Mouse (Mus musculus): ENCODE measurements around the gene Fam207a. TPM values are rescaled to one million over a fixed set of nuclear protein-coding genes. Genes with fewer than 3 reads are reported as not detected.

The Fam207a gene
- polyA plus RNA-seq, 1 experiment from 2014 or later: 42.2 TPM

GRCm38 (mm10) chr10:77476907-77477306 is 38.7 kb downstream of the Fam207a start:
- Histone ChIP-seq H3K27me3 (ENCODE audit: control insufficient read depth, insufficient read depth, low read length) (no peaks in the 10 kb centered on the region), H3K4me1 (ENCODE audit: control insufficient read depth, insufficient read depth, low read length) (no peaks in the 10 kb centered on the region), H3K36me3 (ENCODE audit: control insufficient read depth, insufficient read depth, low read length) (no peaks in the 10 kb centered on the region), H3K27ac (ENCODE audit: low read depth, low read length) (no peak overlapping the region), H3K4me3 (ENCODE audit: low read depth, low read length) (no peak overlapping the region), H3K4me2 (no peak overlapping the region), H3K9me3 (ENCODE audit: control insufficient read depth, low read length) (no peaks in the 10 kb centered on the region), H3K9ac (ENCODE audit: low read length) (no peak overlapping the region)
- WGBS: 88% methylated on average over 3 of the region's 3 CpGs
- ATAC-seq (ENCODE audit: low FRiP score): no peak
- DNase-seq (ENCODE audit: low spot score, missing footprints): no peak

DNA sequence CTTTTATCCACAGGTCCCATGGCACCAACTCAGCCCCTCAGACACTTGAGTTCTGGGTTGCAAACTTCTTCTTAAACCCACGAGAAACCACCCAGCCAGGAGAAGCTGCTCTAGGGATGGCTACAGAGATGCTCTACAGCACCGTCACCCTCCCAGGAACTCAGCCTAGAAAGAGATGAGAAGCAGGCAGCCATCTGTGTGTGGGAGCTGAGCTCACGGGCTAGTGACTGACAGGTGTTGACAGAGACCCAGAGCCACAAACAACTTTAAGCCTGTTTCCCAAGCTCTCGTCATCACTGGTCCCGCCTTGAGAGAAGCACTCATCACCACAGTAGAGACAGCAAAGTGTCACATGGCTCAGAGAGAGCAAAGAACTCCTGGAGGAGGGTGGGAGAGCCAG is 43.4 kb downstream of the Fam207a start:
- Histone ChIP-seq H3K4me3 (ENCODE audit: low read depth, low read length) (no peak overlapping the region), H3K9me3 (ENCODE audit: control insufficient read depth, low read length) (no peaks in the 10 kb centered on the region), H3K9ac (ENCODE audit: low read length) (no peak overlapping the region), H3K36me3 (ENCODE audit: control insufficient read depth, insufficient read depth, low read length) (no peaks in the 10 kb centered on the region), H3K4me2 (no peak overlapping the region), H3K27ac (ENCODE audit: low read depth, low read length) (no peak overlapping the region), H3K4me1 (ENCODE audit: control insufficient read depth, insufficient read depth, low read length) (no peaks in the 10 kb centered on the region), H3K27me3 (ENCODE audit: control insufficient read depth, insufficient read depth, low read length) (no peaks in the 10 kb centered on the region)
- DNase-seq (ENCODE audit: low spot score, missing footprints) (no peak), ATAC-seq (ENCODE audit: low FRiP score) (no peak)
- WGBS: 87% methylated on average over 5 of the region's 5 CpGs

- Histone ChIP-seq H3K4me1 (ENCODE audit: control insufficient read depth, insufficient read depth, low read length) (no peaks in the 10 kb centered on the region), H3K36me3 (ENCODE audit: control insufficient read depth, insufficient read depth, low read length) (no peaks in the 10 kb centered on the region), H3K27me3 (ENCODE audit: control insufficient read depth, insufficient read depth, low read length) (no peaks in the 10 kb centered on the region), H3K4me3 (ENCODE audit: low read depth, low read length) (no peak overlapping the region), H3K4me2 (no peak overlapping the region), H3K9ac (ENCODE audit: low read length) (no peak overlapping the region), H3K27ac (ENCODE audit: low read depth, low read length) (no peak overlapping the region), H3K9me3 (ENCODE audit: control insufficient read depth, low read length) (no peaks in the 10 kb centered on the region)
- no peak for ATAC-seq (ENCODE audit: low FRiP score)
- no peak for DNase-seq (ENCODE audit: low spot score, missing footprints)
- WGBS: 90% methylated on average over 7 of the region's 7 CpGs
Observed at GRCm38 (mm10) chr10:77471512-77471911, 44.1 kb downstream of the Fam207a start.

DNA sequence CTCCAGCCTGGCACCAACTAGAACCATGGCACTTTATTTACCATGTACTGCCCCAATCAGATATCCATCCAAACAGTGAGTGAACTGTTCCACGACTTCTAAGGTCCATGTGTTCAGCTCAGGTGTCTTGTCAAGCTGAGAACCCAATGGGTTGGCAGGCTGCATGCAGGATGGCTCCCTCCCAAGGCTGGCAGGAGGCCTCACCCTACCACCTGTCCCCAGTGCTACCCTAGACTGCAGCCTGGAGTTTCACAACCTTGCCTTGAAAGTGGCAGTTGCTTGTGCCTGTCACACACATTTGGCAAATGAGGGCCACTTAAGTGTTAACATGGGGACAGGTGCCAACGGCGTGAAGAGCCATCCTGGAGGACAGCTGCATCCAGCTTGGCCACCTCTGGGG is 44.8 kb downstream of the Fam207a start:
- H3K4me2 ChIP-seq: no peak overlapping the region
- no peak for DNase-seq (ENCODE audit: low spot score, missing footprints)
- 81% methylated on average over 3 of the region's 3 CpGs for WGBS

GRCm38 (mm10) chr10:77468675-77469074 is 46.9 kb downstream of the Fam207a start:
- H3K9me3 ChIP-seq (ENCODE audit: control insufficient read depth, low read length): no peaks in the 10 kb centered on the region
- H3K27me3 ChIP-seq (ENCODE audit: control insufficient read depth, insufficient read depth, low read length): no peaks in the 10 kb centered on the region
- no peak overlapping the region for H3K27ac ChIP-seq (ENCODE audit: low read depth, low read length)
- no peak overlapping the region for H3K9ac ChIP-seq (ENCODE audit: low read length)
- no peak for ATAC-seq (ENCODE audit: low FRiP score)
- no peak overlapping the region for H3K4me2 ChIP-seq
- DNase-seq (ENCODE audit: low spot score, missing footprints): peak; percentile 41
- no peak overlapping the region for H3K4me3 ChIP-seq (ENCODE audit: low read depth, low read length)
- H3K4me1 ChIP-seq (ENCODE audit: control insufficient read depth, insufficient read depth, low read length): no peaks in the 10 kb centered on the region
- 70% methylated on average over 4 of the region's 4 CpGs for WGBS
- no peaks in the 10 kb centered on the region for H3K36me3 ChIP-seq (ENCODE audit: control insufficient read depth, insufficient read depth, low read length)

More for the DNA sequence above, 44.8 kb downstream of the Fam207a start:
- H3K9me3 ChIP-seq (ENCODE audit: control insufficient read depth, low read length): no peaks in the 10 kb centered on the region
- H3K4me3 ChIP-seq (ENCODE audit: low read depth, low read length): no peak overlapping the region
- no peaks in the 10 kb centered on the region for H3K4me1 ChIP-seq (ENCODE audit: control insufficient read depth, insufficient read depth, low read length)
- no peak for ATAC-seq (ENCODE audit: low FRiP score)
- H3K36me3 ChIP-seq (ENCODE audit: control insufficient read depth, insufficient read depth, low read length): no peaks in the 10 kb centered on the region
- no peak overlapping the region for H3K27ac ChIP-seq (ENCODE audit: low read depth, low read length)
- no peaks in the 10 kb centered on the region for H3K27me3 ChIP-seq (ENCODE audit: control insufficient read depth, insufficient read depth, low read length)
- H3K9ac ChIP-seq (ENCODE audit: low read length): no peak overlapping the region

DNA sequence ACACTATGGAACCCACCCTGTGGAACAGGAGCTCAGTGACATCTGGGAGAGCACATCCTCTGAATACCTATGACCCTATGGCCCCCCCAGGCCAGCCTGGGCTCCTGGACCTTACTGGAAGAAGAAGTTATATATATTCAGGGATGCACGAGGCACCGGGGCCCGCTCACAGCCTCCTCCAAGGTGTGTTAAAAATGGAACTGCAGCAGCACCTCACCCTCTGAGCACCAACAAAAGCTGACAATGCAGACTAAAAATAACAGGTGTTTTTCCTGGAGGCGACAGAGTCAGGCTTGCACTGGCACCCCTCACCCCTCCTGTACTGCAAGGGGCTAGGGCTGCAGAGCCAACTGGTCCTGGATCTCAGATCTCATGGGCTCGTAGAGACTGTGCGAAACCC is 48.2 kb downstream of the Fam207a start:
- Histone ChIP-seq H3K27ac (ENCODE audit: low read depth, low read length) (no peak overlapping the region), H3K9me3 (ENCODE audit: control insufficient read depth, low read length) (no peaks in the 10 kb centered on the region), H3K4me1 (ENCODE audit: control insufficient read depth, insufficient read depth, low read length) (no peaks in the 10 kb centered on the region), H3K4me3 (ENCODE audit: low read depth, low read length) (no peak overlapping the region), H3K9ac (ENCODE audit: low read length) (no peak overlapping the region), H3K4me2 (no peak overlapping the region), H3K36me3 (ENCODE audit: control insufficient read depth, insufficient read depth, low read length) (no peaks in the 10 kb centered on the region), H3K27me3 (ENCODE audit: control insufficient read depth, insufficient read depth, low read length) (no peaks in the 10 kb centered on the region)
- ATAC-seq (ENCODE audit: low FRiP score) (no peak), DNase-seq (ENCODE audit: low spot score, missing footprints) (no peak)
- 90% methylated on average over 6 of the region's 6 CpGs for WGBS

DNA sequence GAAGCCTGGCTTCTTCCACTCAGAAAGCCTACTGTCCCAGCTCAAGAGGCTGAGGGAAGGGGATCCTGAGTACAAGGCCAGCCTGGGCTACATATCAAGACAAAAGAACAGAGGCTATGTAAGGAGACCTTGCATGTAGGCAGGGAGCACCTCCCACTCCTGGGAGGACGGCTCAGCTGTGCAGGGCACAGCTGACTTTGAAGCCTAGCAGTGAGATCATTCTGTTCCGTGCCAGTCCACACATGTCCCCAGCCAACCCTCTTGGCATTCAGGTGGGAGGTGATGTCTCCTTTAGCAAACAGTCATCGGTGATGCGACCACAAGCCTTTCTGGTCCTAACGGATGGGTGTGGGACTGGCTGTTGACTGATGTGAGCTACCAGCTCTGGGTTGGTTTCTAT is 49.7 kb downstream of the Fam207a start:
- no peaks in the 10 kb centered on the region for H3K36me3 ChIP-seq (ENCODE audit: control insufficient read depth, insufficient read depth, low read length)
- WGBS: 86% methylated on average over 5 of the region's 5 CpGs
- H3K4me3 ChIP-seq (ENCODE audit: low read depth, low read length): no peak overlapping the region

DNA sequence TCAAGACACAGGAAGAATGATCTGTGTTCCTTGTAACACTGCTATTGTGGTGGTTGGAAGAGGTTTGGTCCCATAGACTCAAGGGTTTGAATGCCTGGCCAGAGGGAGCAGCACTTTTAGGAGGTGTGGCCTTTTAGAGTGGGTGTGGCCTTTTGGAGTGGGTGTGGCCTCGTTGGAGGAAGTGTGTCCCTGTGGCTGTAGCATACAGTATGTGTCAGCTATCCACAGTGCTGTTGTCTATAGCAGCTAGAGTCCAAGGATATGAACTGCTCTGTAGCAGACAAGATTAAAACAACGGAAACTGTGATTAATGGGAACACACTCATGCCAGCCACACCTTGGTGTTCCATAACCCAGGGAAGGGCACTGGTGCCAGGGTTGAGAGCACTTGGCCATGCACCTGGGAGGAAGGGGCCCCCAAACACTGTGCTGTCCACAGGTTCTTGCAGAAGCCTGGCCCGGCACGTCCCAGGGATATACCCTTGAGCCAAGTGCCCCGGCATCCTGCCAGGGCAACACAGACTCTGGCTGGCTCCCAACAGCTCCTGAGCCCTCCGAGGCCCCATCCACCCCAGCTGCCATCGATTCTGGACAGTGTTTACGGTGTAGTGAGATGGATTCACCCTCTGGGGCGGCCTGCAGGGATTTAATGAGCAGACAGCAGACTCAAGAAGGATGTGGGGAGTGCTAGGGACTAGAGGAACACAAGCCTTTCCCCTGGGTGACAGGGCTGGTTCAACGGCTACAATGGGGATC is 51.2 kb downstream of the Fam207a start:
- no peak overlapping the region for H3K27ac ChIP-seq (ENCODE audit: low read depth, low read length)
- H3K9ac ChIP-seq (ENCODE audit: low read length): no peak overlapping the region
- no peaks in the 10 kb centered on the region for H3K27me3 ChIP-seq (ENCODE audit: control insufficient read depth, insufficient read depth, low read length)
- no peaks in the 10 kb centered on the region for H3K36me3 ChIP-seq (ENCODE audit: control insufficient read depth, insufficient read depth, low read length)
- no peak for ATAC-seq (ENCODE audit: low FRiP score)
- no peaks in the 10 kb centered on the region for H3K4me1 ChIP-seq (ENCODE audit: control insufficient read depth, insufficient read depth, low read length)
- H3K9me3 ChIP-seq (ENCODE audit: control insufficient read depth, low read length): no peaks in the 10 kb centered on the region
- WGBS: 80% methylated on average over 10 of the region's 10 CpGs
- H3K4me2 ChIP-seq: no peak overlapping the region
- H3K4me3 ChIP-seq (ENCODE audit: low read depth, low read length): no peak overlapping the region
- peak; percentile 66 for DNase-seq (ENCODE audit: low spot score, missing footprints)

More for the DNA sequence above, 49.7 kb downstream of the Fam207a start:
- Histone ChIP-seq H3K27me3 (ENCODE audit: control insufficient read depth, insufficient read depth, low read length) (no peaks in the 10 kb centered on the region), H3K9me3 (ENCODE audit: control insufficient read depth, low read length) (no peaks in the 10 kb centered on the region), H3K4me1 (ENCODE audit: control insufficient read depth, insufficient read depth, low read length) (no peaks in the 10 kb centered on the region), H3K27ac (ENCODE audit: low read depth, low read length) (no peak overlapping the region), H3K9ac (ENCODE audit: low read length) (no peak overlapping the region), H3K4me2 (no peak overlapping the region)
- no peak for DNase-seq (ENCODE audit: low spot score, missing footprints)
- no peak for ATAC-seq (ENCODE audit: low FRiP score)

GRCm38 (mm10) chr10:77461161-77461560 is 54.4 kb downstream of the Fam207a start:
- ATAC-seq (ENCODE audit: low FRiP score) (no peak), DNase-seq (ENCODE audit: low spot score, missing footprints) (no peak)
- Histone ChIP-seq H3K9ac (ENCODE audit: low read length) (no peak overlapping the region), H3K4me1 (ENCODE audit: control insufficient read depth, insufficient read depth, low read length) (no peaks in the 10 kb centered on the region), H3K4me2 (no peak overlapping the region), H3K27me3 (ENCODE audit: control insufficient read depth, insufficient read depth, low read length) (no peaks in the 10 kb centered on the region), H3K27ac (ENCODE audit: low read depth, low read length) (no peak overlapping the region), H3K9me3 (ENCODE audit: control insufficient read depth, low read length) (no peaks in the 10 kb centered on the region), H3K4me3 (ENCODE audit: low read depth, low read length) (no peak overlapping the region), H3K36me3 (ENCODE audit: control insufficient read depth, insufficient read depth, low read length) (no peaks in the 10 kb centered on the region)
- 91% methylated on average over 8 of the region's 8 CpGs for WGBS
